Mouse (Mus musculus): Measurements from ENCODE around the gene Vsig4.

- no peak for TF ChIP-seq CTCF (IDR thresholded peaks at IDR 0.05; ENCODE audit: low read depth, low read length)
- no peak for TF ChIP-seq POLR2A (IDR thresholded peaks at IDR 0.05; ENCODE audit: insufficient read depth, low read length)
These were observed 53.6 kb downstream of the Vsig4 start for GRCm38 (mm10) chrX:96239644-96240043.

Data from ES-Bruce4 (cell line).